Mouse (Mus musculus): Measurements from ENCODE around the gene Podnl1. TPM values are rescaled to one million over a fixed set of nuclear protein-coding genes. Genes with fewer than 3 reads are reported as not detected.

Gene Podnl1
- polyA plus RNA-seq (2014; fragmentation: Illumina TruSeq; extraction: RNeasy Lipid Tissue Mini Kit (QIAGEN cat#74804); ENCODE audit: low read depth, low replicate concordance), result not detected

GRCm38 (mm10) chr8:84125656-84126055, at the start of gene Podnl1:
Podnl1 (plus strand) TSS chr8:84125989.

GRCm38 (mm10) chr8:84104697-84105609, 20.8 kb upstream of the Podnl1 start, which contains the start of gene Dcaf15:
Dcaf15 (minus strand) TSS chr8:84104768.

GRCm38 (mm10) chr8:84147769-84148530, 22.2 kb downstream of the Podnl1 start, which contains the start of the genes Cc2d1a and 4930432K21Rik:
Cc2d1a (minus strand) TSS chr8:84147936.
4930432K21Rik (plus strand) TSS chr8:84148025.

Other genes starting within 250 kb of the Podnl1 start
- gene Adgrl1, start 225.9 kb upstream of the Podnl1 start, polyA plus RNA-seq (2014; fragmentation: Illumina TruSeq; extraction: RNeasy Lipid Tissue Mini Kit (QIAGEN cat#74804); ENCODE audit: low read depth, low replicate concordance), result 11.6 TPM
- gene Gm10644, start 170.8 kb upstream of the Podnl1 start, polyA plus RNA-seq (2014; fragmentation: Illumina TruSeq; extraction: RNeasy Lipid Tissue Mini Kit (QIAGEN cat#74804); ENCODE audit: low read depth, low replicate concordance), result 2.4 TPM
- gene Asf1b, start 170.5 kb upstream of the Podnl1 start, polyA plus RNA-seq (2014; fragmentation: Illumina TruSeq; extraction: RNeasy Lipid Tissue Mini Kit (QIAGEN cat#74804); ENCODE audit: low read depth, low replicate concordance), result 2.5 TPM
- 218 TPM for gene Prkaca, start 153.0 kb upstream of the Podnl1 start, polyA plus RNA-seq (2014; fragmentation: Illumina TruSeq; extraction: RNeasy Lipid Tissue Mini Kit (QIAGEN cat#74804); ENCODE audit: low read depth, low replicate concordance)
- gene Samd1, start 128.3 kb upstream of the Podnl1 start, polyA plus RNA-seq (2014; fragmentation: Illumina TruSeq; extraction: RNeasy Lipid Tissue Mini Kit (QIAGEN cat#74804); ENCODE audit: low read depth, low replicate concordance), result 20.0 TPM
- gene 1700067K01Rik, start 124.5 kb upstream of the Podnl1 start, polyA plus RNA-seq (2014; fragmentation: Illumina TruSeq; extraction: RNeasy Lipid Tissue Mini Kit (QIAGEN cat#74804); ENCODE audit: low read depth, low replicate concordance), result not detected
- 4.4 TPM for gene 2210011C24Rik, start 113.8 kb upstream of the Podnl1 start, polyA plus RNA-seq (2014; fragmentation: Illumina TruSeq; extraction: RNeasy Lipid Tissue Mini Kit (QIAGEN cat#74804); ENCODE audit: low read depth, low replicate concordance)
- 0.29 TPM for gene Palm3, start 104.5 kb upstream of the Podnl1 start, polyA plus RNA-seq (2014; fragmentation: Illumina TruSeq; extraction: RNeasy Lipid Tissue Mini Kit (QIAGEN cat#74804); ENCODE audit: low read depth, low replicate concordance)
- gene Il27ra, start 83.4 kb upstream of the Podnl1 start, polyA plus RNA-seq (2014; fragmentation: Illumina TruSeq; extraction: RNeasy Lipid Tissue Mini Kit (QIAGEN cat#74804); ENCODE audit: low read depth, low replicate concordance), result 3.0 TPM
- gene Rln3, start 81.0 kb upstream of the Podnl1 start, polyA plus RNA-seq (2014; fragmentation: Illumina TruSeq; extraction: RNeasy Lipid Tissue Mini Kit (QIAGEN cat#74804); ENCODE audit: low read depth, low replicate concordance), result not detected
- 4.3 TPM for gene Gm10643, start 60.9 kb upstream of the Podnl1 start, polyA plus RNA-seq (2014; fragmentation: Illumina TruSeq; extraction: RNeasy Lipid Tissue Mini Kit (QIAGEN cat#74804); ENCODE audit: low read depth, low replicate concordance)
- 8.2 TPM for gene Rfx1, start 59.2 kb upstream of the Podnl1 start, polyA plus RNA-seq (2014; fragmentation: Illumina TruSeq; extraction: RNeasy Lipid Tissue Mini Kit (QIAGEN cat#74804); ENCODE audit: low read depth, low replicate concordance)
- gene Dcaf15, start 21.2 kb upstream of the Podnl1 start, polyA plus RNA-seq (2014; fragmentation: Illumina TruSeq; extraction: RNeasy Lipid Tissue Mini Kit (QIAGEN cat#74804); ENCODE audit: low read depth, low replicate concordance), result 9.7 TPM
- gene Cc2d1a, start 21.9 kb downstream of the Podnl1 start, polyA plus RNA-seq (2014; fragmentation: Illumina TruSeq; extraction: RNeasy Lipid Tissue Mini Kit (QIAGEN cat#74804); ENCODE audit: low read depth, low replicate concordance), result 10.9 TPM
- 0.34 TPM for gene 4930432K21Rik, start 22.0 kb downstream of the Podnl1 start, polyA plus RNA-seq (2014; fragmentation: Illumina TruSeq; extraction: RNeasy Lipid Tissue Mini Kit (QIAGEN cat#74804); ENCODE audit: low read depth, low replicate concordance)
- gene Nanos3, start 59.2 kb downstream of the Podnl1 start, polyA plus RNA-seq (2014; fragmentation: Illumina TruSeq; extraction: RNeasy Lipid Tissue Mini Kit (QIAGEN cat#74804); ENCODE audit: low read depth, low replicate concordance), result not detected
- gene Zswim4, start 111.1 kb downstream of the Podnl1 start, polyA plus RNA-seq (2014; fragmentation: Illumina TruSeq; extraction: RNeasy Lipid Tissue Mini Kit (QIAGEN cat#74804); ENCODE audit: low read depth, low replicate concordance), result 4.4 TPM
- gene D8Ertd738e, start 123.7 kb downstream of the Podnl1 start, polyA plus RNA-seq (2014; fragmentation: Illumina TruSeq; extraction: RNeasy Lipid Tissue Mini Kit (QIAGEN cat#74804); ENCODE audit: low read depth, low replicate concordance), result 268 TPM
- gene Mri1, start 131.3 kb downstream of the Podnl1 start, polyA plus RNA-seq (2014; fragmentation: Illumina TruSeq; extraction: RNeasy Lipid Tissue Mini Kit (QIAGEN cat#74804); ENCODE audit: low read depth, low replicate concordance), result 8.8 TPM
- 8.7 TPM for gene Ccdc130, start 144.4 kb downstream of the Podnl1 start, polyA plus RNA-seq (2014; fragmentation: Illumina TruSeq; extraction: RNeasy Lipid Tissue Mini Kit (QIAGEN cat#74804); ENCODE audit: low read depth, low replicate concordance)

Measured in heart, adult 10 weeks (tissue).